Mouse (Mus musculus) gastrocnemius, postnatal 36 days (tissue): ENCODE measurements at regions not wholly inside any gene's neighbourhood (a gene's known extent, or its start where the extent isn't known, plus 50 kb on each side); places are given as distances from the start of the nearest gene placed in this dataset.

Experiments
- DNase-seq, 2 experiments: peaks; one replicate each; pipeline ENCODE4 v3.0.0; 2022
- intact Hi-C: fragments of 180-260 bp; cut with DNase I; formaldehyde crosslinking; loops from one replicate; pipeline ENCODE4 v1.15.1; 2025

DNA sequence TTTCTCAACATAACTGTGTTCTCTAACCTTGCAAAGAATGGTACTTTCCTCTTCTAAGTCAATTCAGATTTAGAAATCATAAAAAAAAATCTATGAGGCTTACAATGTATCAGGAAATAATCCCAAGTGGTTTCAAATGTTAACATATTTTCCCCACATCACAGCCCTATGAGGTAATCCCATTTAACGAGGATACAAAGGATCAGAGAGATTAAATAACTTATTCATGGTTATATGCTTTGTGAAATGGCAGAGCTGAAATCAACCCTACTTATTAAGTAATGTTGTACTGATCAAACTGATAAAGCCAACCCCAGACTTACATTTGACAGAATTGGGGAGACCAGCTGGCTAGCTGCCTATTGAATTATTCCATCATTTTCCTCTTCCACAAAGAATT is 614.4 kb downstream of the Ntrk3 start:
- intact Hi-C loops = no loop called here
- DNase-seq = no peak

DNA sequence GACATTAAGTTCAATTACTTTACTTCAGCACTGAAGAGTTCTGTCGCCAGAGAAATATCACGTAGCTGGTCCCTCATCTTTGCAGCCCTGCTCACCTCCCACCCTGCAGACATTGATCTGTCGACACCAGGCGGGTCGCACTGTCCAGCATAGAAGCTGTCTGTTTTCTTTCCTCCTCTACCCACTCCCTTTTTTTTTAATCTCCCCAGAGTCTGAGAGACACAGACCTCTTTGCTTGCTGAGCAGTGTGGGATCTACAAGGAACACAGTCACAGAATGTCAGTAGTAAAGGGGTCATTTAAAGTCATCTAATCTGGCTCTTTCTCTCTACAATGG is 616.7 kb downstream of the Ntrk3 start:
- intact Hi-C loops = no loop called here
- no peak for DNase-seq

- no peak for DNase-seq
Measured at GRCm38 (mm10) chr7:78120462-78121150, 617.2 kb downstream of the Ntrk3 start.

GRCm38 (mm10) chr7:78119809-78120208 is 618.0 kb downstream of the Ntrk3 start:
- intact Hi-C loops = no loop called here
- no peak for DNase-seq

More at GRCm38 (mm10) chr7:78120462-78121150, 617.2 kb downstream of the Ntrk3 start:
- intact Hi-C loops = no loop called here

DNA sequence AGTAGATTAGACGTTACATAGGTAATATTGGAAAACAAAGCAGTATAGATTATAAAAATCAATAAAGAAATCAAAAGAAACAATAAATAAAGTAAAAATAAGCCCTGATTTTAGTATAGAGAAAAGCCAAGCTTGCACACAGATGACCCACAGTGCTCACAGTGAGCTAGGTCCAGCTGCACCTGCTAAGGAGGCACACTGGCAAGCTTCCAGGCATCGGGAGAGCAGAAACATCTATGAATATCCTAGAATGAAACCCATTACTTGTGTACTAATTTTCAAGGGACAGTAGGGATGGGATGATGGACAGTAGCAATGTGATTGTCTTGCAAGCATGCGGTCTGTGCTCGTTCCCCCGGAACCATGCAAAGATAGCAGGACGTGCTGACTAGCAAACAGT is 626.5 kb downstream of the Ntrk3 start:
- no peak for DNase-seq
- intact Hi-C loops = no loop called here

DNA sequence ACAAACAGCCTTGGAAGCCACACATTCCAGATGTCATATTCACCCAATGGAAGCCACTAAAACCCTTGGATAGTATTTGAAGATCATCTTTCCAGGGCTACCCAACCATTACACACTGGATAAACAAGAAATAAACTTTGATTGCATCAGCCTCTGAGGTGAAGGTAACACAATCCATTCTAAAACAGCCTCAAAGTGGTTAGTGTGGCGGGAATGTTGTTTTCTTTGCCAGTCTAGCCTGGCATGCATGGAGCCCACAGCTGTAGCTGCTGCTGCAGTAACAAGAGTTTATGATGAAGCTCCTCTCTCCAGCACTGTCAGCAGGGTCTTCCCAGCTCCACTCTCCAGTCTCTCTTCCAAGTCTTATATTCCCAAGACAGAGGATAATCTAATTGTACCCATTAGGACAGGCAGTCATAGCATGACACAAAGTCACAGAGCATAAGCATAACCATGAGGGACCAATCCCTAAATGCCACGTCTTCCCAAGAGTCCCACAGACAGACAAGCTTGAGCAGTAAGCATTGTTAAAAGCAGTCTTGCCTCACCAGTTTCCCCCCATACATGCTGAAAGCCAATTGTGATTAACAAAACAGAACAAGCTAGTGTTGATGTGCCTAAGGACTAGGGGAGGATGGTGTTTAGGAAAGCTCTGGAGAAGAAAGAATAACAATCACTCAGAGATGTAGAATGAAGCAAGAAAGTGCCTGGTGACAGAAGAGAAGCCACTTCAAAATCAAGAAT is 634.1 kb downstream of the Ntrk3 start:
- intact Hi-C loops = no loop called here
- DNase-seq = no peak

GRCm38 (mm10) chr7:78102396-78102795 is 635.4 kb downstream of the Ntrk3 start:
- DNase-seq = no peak
- intact Hi-C loops = no loop called here

DNA sequence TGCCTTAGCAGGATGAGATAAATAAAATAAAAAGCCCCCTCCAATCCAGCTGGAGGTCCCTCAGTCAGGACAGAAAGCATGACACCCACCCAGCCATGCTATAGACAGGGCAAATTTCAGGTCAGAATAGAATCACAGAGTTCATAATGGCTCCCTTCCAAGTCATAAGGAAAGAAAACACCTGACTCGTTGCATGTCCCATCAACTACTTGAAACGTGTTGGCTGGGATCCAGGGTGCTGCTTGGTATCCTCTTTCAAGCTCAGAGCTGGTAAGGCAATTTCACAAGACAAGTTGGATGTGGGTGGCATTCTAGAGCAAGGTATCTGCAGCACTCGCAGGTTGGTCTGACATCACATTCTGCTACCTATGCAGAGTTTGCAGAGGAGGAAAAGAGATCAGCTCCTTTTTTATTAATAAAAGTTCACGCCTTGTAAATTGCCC is 651.2 kb downstream of the Ntrk3 start:
- DNase-seq = no peak
- intact Hi-C loops = no loop called here

DNA sequence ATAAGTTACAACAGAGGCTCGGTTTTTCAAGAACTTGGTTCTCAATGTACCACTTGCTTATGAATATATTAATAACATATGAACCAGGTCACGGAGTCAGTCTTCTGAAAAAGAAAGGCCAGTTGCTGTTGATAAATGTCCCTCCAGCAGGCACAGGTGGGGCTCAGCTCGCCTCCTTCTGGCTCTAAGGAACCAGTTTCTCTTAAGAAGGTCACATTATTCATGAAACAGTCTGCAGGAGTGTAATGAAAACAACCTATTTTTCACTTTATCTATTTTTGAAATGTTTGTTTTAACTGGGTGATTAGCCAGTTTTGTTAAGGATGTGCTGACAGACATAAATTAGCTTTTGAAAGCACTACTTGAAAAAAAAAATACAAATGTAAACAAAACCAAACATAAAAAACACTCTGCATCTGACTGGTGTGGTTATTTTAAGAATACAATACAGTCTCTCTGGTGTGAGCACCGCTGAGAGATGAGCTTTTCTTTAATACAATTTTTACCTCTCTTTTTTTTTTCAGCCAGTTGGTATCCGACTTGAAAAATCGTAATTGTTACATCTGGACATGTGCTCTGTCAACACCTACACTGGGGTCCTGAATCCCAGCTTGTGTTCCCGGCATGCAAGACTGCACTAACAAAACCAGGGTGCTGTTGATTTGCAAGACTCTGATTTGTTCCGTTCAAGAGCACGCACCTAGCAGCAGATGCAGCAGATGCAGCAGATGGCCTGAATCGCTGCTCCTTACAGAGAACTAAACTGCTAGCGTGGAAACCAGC is 651.8 kb downstream of the Ntrk3 start:
- DNase-seq = no peak
- intact Hi-C loops = no loop called here

- DNase-seq = no peak
- intact Hi-C loops = no loop called here
Measured at GRCm38 (mm10) chr7:78079708-78080107, 658.1 kb downstream of the Ntrk3 start.

- intact Hi-C loops = no loop called here
- DNase-seq = peak; percentile 51 to 65
Measured at GRCm38 (mm10) chr7:78071131-78071530, 666.7 kb downstream of the Ntrk3 start.

- intact Hi-C loops = no loop called here
- DNase-seq = no peak
Measured at GRCm38 (mm10) chr7:78061631-78062030, 676.2 kb downstream of the Ntrk3 start.

- intact Hi-C loops = no loop called here
Measured at GRCm38 (mm10) chr7:78049606-78050005, 688.2 kb downstream of the Ntrk3 start.

DNA sequence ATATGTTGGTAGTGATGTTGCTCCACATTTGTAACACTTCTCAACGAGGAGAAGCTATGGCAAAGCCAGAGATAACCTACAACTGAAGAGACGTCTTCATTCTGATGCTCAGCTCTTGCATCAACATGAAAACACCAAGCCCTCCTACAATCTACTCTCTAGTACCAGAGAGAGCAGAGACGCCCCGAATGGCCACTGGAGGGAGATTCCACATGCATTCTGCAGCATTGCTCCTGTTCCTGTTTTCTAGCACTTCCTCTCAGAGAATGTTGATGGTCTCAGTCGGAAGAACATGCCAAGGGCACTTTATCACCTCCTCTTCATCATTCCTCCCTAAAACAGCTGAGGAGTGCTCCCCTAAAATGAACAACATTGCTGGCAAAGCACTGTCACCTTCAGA is 692.4 kb downstream of the Ntrk3 start:
- DNase-seq = no peak
- intact Hi-C loops = no loop called here

More at GRCm38 (mm10) chr7:78049606-78050005, 688.2 kb downstream of the Ntrk3 start:
- DNase-seq = no peak

- intact Hi-C loops = no loop called here
- peak; percentile 15 to 17 for DNase-seq
Measured at GRCm38 (mm10) chr7:78031032-78031431, 706.8 kb downstream of the Ntrk3 start.

GRCm38 (mm10) chr7:78026992-78027615 is 710.7 kb downstream of the Ntrk3 start:
- intact Hi-C loops = no loop called here
- no peak for DNase-seq

GRCm38 (mm10) chr7:78023591-78023990 is 714.2 kb downstream of the Ntrk3 start:
- no peak for DNase-seq
- intact Hi-C loops = no loop called here

- no peak for DNase-seq
- intact Hi-C loops = no loop called here
Measured at GRCm38 (mm10) chr7:78023075-78023474, 714.7 kb downstream of the Ntrk3 start.

DNA sequence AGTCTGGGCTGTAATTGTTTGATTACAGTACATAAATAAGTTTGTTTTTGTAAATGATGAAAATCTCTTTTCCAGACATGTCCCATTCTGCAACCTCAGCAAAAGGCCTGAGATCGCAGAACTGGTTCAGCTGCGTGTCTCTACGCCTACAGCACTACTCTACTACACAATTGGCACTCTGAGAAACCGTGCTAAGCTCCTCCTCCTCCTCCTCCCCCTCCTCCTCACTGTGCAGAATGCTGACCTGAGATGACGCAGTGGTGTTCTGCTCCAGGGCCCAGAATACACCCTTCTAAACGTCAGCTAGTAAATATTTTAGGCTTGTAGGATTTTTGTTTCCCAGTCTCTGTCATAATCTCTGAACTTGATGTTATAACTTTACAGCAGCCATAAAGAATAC is 724.2 kb downstream of the Ntrk3 start:
- intact Hi-C loops = no loop called here

GRCm38 (mm10) chr7:78003086-78003485 is 734.7 kb downstream of the Ntrk3 start:
- intact Hi-C loops = no loop called here
- DNase-seq = no peak

More for the DNA sequence above, 724.2 kb downstream of the Ntrk3 start:
- DNase-seq = no peak

DNA sequence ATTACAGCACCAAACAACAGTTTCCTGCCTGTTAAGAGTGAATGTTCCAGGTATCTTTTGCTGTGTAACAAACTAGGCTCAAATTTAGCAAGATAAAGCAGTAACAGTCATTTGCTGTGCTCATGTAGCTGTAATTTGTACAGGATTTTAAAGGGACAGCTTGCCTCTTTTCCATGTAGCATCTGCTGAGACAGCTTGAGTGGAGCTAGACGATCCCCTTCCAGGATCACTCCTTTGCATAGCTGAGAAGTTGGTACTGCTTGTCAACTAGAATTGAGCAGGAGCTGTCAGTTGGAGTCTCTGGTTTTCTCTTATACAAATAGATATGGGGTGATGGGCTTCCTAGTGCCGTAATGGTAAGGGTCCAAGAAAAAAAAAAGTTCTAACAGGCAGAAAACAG is 744.0 kb downstream of the Ntrk3 start:
- intact Hi-C loops = no loop called here

More for the DNA sequence above, 744.0 kb downstream of the Ntrk3 start:
- DNase-seq = no peak
